8 mouse cellular contexts compared by ENCODE assay signal in the genomic region with DNA sequence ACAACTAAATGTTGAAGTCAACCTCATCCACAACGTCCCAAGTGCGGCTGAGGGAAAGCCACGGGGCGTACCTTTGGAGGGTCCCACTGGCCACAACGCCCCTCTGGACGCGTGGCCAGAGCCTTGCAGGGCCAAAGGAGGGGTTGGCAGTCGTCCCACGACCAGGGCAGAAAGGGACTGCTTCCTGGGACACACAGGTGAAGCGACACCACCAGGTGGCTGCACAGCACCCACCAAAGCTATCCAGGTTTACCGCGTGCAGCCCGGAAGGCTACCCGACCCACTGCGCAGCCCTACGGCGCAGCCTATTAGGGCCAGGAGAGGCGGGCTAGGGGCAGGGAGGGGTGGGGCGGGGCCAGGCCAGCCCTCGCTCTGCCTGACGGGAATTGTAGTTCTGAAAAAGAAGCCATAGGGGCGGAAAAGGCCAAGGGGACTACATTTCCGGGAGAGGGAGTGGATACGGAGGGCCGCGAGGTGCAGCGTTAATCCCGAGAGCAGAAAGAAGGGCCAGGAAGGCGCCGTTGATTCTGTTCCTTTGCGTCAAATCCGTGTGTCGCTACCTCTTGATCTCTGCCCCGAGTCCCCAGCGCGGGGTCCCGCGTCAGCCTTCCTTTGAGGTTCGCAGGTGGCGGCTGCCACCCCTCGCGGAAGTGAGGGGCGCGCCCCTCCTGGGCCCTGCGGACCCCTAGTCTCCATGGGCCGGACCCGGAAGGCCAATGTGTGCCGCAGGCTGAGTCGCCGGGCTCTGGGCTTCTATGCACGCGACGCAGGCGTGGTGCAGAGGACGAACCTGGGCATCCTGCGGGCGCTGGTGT. TPM values are rescaled to one million over a fixed set of nuclear protein-coding genes. Genes with fewer than 3 reads are reported as not detected.
A peak's percentile ranks its signal among the peaks of the same experiment; 100 is the strongest.
DNase-seq lines count a peak whose midpoint lies in the region; ATAC-seq and TF ChIP-seq lines count a peak whose summit lies in the region.

Gene Dcaf17 (plus strand): TSS at position 29 of the 815 bp plus-strand sequence.
Gene Mettl8 (minus strand): TSS at position 284 of the 815 bp plus-strand sequence.

- DNase-seq in Patski (ENCODE audit: low read depth, low spot score): peak; percentile 75
- peak; percentile 95 to 96 for DNase-seq in cerebellum, postnatal 14 days
- peak; percentile 79 to 83 for DNase-seq in frontal cortex, postnatal 14 days (ENCODE audit: low spot score in 2 of 2)
- peak; percentile 79 to 85 for DNase-seq in layer of hippocampus, postnatal 25 days (ENCODE audit: extremely low spot score in 1 of 2, low spot score in 1 of 2)
- peak; percentile 94 for DNase-seq in lung, postnatal 25 days (ENCODE audit: low spot score)
- DNase-seq in retina, embryonic 14.5 days (ENCODE audit: low spot score): peak; percentile 98
- peak; percentile 98 for DNase-seq in thymus, postnatal 4 days

- TF ChIP-seq CTCF in Patski (IDR thresholded peaks at IDR 0.05): no peak

- WGBS in hindbrain, embryonic 13.5 days: under 1% methylated on average over 57 of the region's 57 CpGs

- H3K9me3 ChIP-seq in hindbrain, embryonic 13.5 days: no peaks in the 10 kb centered on the region

- peaks cover 12% of the 10 kb centered on the region for H3K36me3 ChIP-seq in hindbrain, embryonic 13.5 days

- in situ Hi-C loops in Patski (cut with MboI; ENCODE audit: low pct_unique_long_range_greater_than_20kb): no loop called here

- H3K27me3 ChIP-seq in Patski: no peaks in the 10 kb centered on the region
- H3K27me3 ChIP-seq in hindbrain, embryonic 13.5 days: no peaks in the 10 kb centered on the region

- H3K9ac ChIP-seq in hindbrain, embryonic 13.5 days: peak within 1 kb of the TSS; percentile 87

- POLR2A ChIA-PET in Patski (lab: Charles Lee): no interaction called here

- CTCF ChIA-PET in Patski (lab: Charles Lee): interaction anchor here (1.2 to 3.1 kb wide), 2 partner anchors 12 to 16 kb away, joined by 3 to 11 read pairs; no protein-coding TSS in a partner anchor

- peak within 1 kb of the TSS; percentile 70 for H3K4me2 ChIP-seq in hindbrain, embryonic 13.5 days

- peak within 1 kb of the TSS; percentile 81 for H3K4me3 ChIP-seq in hindbrain, embryonic 13.5 days

- peaks cover 14% of the 10 kb centered on the region for H3K4me1 ChIP-seq in hindbrain, embryonic 13.5 days (replicated peaks)

- peak within 1 kb of the TSS; percentile 96 for H3K27ac ChIP-seq in hindbrain, embryonic 13.5 days

- peak; percentile 86 for ATAC-seq in Patski
- ATAC-seq in hindbrain, embryonic 13.5 days (ENCODE audit: low FRiP score): peak; percentile 98

RNA-seq across cellular contexts. Expression of gene Dcaf17, which starts in this region (rescaled TPM):
- polyA plus RNA-seq in Patski (2021): 11.1 TPM
- 34.0 and 35.8 TPM in 2 replicates for polyA plus RNA-seq in hindbrain, embryonic 13.5 days (2015; fragmentation: Nextera tagmentation; extraction: Ambion mirVana)
- 10 to 100 TPM; 10.9 to 13.6 TPM for total RNA-seq in layer of hippocampus, postnatal 25 days (2021)

RNA-seq across cellular contexts. Expression of gene Mettl8, which starts in this region (rescaled TPM):
- polyA plus RNA-seq in Patski (2021): 12.6 TPM
- polyA plus RNA-seq in hindbrain, embryonic 13.5 days (2015; fragmentation: Nextera tagmentation; extraction: Ambion mirVana): 15.7 and 16.4 TPM in 2 replicates
- 10 to 100 TPM; 11.9 to 14.2 TPM for total RNA-seq in layer of hippocampus, postnatal 25 days (2021)

Comparison
In these comparisons a context has a peak if more than half of its experiments do, and no peak if none do; other contexts are left out.
1. Peak in every context shown above with its lines: DNase-seq, ATAC-seq, H3K4me3 ChIP-seq and H3K27ac ChIP-seq.